Mouse (Mus musculus) layer of hippocampus, adult 18-20 months (tissue): Measurements from ENCODE around the gene Slfn5. TPM values are rescaled to one million over a fixed set of nuclear protein-coding genes. Genes with fewer than 3 reads are reported as not detected.
"Not testable (repeated sequence)": the region's sequence is repeated elsewhere in the genome, so short reads cannot be mapped to it uniquely, and the experiment has no call there.

Experiments
- DNase-seq, 2 experiments: peaks; one replicate each; pipeline ENCODE4 v3.0.0; 2022; ENCODE audit warnings: low spot score in 2 of 2
- total RNA-seq, 2 experiments: library from RNA; stranded (reverse); gene quantifications; 2 replicates each; pipeline ENCODE4 v1.2.3; 2021

Slfn5 gene
- total RNA-seq, 2 experiments from 2014 or later = 2.9 to 3.4 TPM

- no peak for DNase-seq
Measured at GRCm38 (mm10) chr11:82945636-82946035, 5.5 kb upstream of the Slfn5 start.

- no peak for DNase-seq
Measured at GRCm38 (mm10) chr11:82947457-82947856, 3.7 kb upstream of the Slfn5 start.

DNA sequence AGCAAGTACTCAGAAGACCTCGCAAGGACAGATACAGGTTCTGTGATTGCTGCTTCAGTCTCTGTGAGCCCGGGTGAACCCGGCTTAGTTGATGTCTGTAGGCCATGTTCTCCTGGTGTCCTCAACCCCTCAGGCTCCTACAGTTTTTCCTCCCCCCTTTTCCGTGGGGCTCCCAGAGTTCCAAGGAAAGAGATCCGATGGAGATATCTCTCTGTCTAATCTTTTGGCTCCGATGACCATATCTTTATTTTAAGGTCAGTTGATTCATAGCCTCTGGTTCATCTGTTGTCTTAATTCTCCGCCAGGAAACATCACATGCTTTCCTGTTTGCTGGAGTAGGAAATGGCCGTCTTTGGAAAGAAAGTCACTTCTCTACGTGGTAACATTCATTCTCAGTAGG is 2.1 kb upstream of the Slfn5 start:
- no peak for DNase-seq

DNA sequence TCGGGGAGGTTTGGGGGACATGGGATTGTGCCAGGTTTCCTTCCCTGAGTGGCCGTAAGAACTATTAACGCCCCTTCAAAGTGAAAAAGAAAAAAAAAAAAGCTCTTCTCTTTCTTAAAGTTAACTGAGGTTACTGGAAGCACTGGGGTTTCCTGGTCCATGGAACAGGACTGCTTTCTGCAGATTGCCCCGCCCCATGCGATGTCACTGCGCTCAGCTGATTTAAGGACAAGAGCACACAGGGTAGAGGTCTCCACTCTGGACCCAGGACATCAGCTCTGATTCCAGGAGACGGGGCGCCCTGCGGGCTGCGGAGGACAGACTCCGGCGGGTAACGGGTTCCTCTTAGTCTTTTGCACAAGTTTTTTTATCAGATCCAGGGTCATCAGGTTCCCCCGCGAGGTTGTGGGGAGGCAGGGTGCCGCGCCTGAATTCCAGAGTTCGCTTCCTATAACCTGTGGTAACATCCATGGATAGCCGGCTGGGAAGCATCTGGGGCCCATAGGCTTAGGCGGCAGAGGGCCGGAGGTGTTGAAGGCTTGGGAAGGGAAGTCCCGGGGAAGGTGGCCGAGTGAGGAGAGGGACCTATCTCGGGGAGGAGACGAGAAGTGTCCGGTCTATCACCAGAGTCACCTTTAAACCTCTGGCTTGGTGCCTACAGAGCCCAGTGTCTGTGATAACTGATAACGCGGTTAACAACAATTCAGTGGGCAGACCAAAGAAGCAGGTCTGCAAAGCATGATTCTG is 889 bp downstream of the Slfn5 start:
- no peak for DNase-seq

GRCm38 (mm10) chr11:82952612-82953542 is 1.7 kb downstream of the Slfn5 start:
- no peak for DNase-seq

DNA sequence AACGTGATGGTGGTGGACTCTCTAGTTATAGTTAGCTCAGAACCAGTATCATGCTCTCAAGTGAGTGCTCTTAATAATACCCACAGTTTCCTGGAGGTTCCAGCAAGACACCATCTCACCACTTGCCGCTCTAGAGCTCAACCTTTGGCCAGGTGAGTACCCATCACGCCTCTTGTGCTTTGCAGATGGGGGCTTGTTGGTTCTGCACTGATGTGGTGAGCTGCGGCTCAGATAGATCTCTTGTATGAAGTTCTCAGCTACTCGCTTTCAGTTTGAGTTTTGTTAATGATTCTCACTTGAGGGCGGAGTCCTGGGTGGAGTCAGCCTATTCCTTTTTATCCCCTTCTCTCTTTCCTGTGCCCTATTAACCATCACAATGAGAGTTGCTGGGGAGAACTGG is 3.5 kb downstream of the Slfn5 start:
- no peak for DNase-seq

DNA sequence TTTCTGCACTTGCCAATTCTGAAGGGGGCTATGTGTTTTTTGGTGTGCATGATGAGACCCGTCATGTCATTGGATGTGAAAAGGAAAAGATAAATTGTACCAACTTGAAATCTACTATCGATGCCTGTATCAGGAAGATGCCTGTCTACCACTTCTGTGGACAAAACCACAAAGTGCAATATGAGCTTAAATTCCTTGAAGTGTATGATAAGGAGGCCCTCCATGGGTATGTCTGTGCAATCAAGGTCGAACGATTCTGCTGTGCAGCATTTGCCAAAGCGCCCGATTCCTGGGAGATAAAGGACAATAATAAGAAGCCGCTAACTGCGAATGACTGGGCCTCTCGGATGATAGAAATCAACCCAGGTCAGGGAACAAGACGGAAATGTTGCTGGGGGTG is 5.8 kb downstream of the Slfn5 start:
- DNase-seq = no peak

GRCm38 (mm10) chr11:82959613-82960012 is 8.5 kb downstream of the Slfn5 start:
- DNase-seq = peak in 1 of 2 experiments; percentile 52

- no peak for DNase-seq
Measured at GRCm38 (mm10) chr11:82961743-82962142, 10.6 kb downstream of the Slfn5 start.

DNA sequence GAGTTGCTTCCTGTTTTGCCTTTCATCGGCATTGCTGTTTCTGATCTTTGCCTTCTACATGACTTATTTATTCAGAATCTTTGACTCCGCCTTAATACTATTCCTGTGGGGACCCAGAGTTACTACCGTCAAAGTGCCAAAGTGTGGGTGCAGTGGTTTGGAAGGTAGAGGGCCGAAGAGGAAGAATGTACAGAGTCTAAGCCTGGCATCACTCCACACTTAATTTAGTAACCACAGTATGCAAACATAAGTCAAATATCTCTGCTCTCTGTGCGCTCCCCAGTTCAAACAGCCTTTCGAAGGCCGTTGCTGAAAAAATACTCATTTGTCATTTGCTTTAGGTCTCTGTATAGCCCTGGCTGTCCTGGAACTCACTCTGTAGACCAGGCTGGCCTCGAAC is 11.1 kb downstream of the Slfn5 start:
- no peak for DNase-seq

DNA sequence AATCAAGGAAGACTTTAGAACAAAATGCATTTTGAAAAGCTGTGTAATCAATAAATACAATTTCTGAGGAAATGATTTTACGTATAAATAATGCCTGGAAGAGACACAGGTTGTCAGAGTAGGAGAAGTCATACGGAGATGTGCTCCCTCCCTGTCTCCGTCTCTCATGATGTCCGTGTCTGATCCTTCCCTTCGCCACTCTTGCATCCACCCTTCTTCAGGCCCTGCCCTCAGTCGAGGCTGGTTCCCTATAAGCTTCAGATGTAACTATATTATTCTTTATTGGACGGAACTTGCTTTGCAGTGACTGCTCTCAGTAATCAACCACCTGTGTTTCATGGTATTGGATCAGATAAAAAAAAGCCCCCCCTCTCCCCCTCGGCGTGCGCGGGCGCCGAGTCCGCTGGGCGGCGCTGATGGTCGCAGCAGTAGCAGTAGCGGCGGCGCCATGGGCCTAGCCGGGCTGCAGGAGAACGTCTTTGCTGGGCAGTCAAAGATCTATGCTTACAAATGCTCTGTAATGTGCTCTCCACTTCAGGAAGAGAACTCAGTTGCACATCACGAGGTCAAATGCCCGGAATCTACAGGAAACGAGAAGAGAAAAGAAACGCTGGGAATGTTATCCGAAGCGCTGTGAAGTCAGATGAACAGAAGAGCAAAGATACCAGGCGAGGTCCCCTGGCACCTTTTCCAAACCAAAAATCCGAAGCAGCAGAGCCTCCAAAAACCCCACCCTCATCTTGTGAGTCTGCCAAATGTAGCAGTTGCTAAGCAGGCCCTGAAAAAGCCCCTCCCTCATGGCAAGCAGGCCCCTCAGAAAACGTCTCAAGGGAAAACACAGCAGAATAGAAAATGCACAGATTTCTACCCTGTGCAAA is 19.8 kb downstream of the Slfn5 start:
- peak in 1 of 2 experiments; percentile 22 for DNase-seq

DNA sequence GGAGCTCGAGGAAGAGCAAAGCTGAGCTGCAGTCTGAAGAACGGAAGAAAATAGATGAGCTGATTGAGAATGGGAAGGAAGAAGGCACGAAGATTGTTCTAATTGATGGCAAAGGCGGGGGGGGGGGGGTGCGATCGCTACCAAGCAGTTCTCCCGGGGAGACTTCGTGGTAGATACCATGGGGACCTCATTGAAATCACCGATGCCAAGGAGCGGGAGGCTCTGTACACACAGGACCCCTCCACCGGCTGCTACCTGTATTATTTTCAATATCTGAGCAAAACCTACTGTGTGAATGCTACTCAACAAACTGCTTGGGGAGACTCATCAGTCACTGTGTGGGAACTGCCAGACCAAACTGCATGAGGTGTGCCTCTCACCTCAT is 20.4 kb downstream of the Slfn5 start:
- no peak for DNase-seq

DNA sequence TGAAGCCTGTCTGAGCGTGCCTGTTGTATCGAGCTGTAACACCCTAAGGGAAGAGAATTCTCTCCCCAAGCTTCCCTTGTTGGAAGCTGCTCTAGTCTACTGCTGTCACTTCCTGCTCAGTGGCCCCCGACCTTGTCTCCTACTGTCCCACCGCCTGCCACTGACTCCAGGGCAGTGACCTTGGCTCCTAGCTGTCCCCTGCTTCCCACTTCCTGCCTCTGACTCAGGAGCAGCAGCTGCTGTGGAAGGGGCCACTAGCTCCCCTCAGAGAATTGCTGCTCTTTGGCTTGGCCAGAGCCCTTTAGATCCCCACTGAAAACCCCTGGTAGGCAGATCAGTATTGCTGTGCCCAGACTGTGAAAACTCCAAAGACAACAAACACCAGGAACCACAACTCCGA is 22.8 kb downstream of the Slfn5 start:
- DNase-seq = no peak

DNA sequence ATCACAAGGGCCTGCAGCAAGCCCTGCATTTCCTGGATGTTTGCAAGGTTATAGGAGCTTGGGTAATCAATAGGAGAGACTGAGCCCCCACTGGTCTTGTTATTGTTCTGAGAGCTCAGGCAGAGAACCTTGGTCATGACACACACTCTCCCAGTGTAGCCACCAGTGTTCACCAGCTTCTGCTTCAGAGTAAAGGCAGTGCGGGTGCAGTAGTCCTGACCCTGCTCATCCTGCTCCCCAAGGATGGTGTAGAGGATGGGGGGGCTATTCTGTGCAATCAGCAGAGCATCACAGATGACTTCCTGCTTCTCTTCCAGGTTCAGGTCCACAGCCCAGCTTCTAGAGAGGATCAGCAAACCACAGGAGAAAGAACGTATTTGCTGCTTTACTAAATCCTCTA is 31.3 kb downstream of the Slfn5 start:
- not testable (repeated sequence) for DNase-seq

- no peak for DNase-seq
Measured at GRCm38 (mm10) chr11:82983193-82983592, 32.0 kb downstream of the Slfn5 start.

DNA sequence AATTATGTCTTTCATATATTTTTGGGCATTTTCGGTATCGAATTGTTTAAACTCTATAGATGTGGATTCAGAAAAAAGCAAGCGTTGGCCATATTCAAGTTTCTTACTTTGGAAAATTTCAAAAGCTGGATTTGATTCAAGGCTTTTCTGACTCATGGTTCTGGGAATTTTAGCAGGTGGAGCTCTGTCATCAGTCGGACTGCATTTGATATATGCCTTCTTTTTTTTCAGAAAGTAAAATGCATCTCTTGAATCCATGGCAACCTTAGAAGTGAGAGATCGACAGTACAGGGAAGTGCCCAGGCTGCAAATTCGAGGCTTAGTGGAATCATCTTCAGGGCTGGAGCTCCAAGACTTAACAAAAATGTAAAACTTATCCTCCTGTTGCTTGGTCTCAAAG is 36.5 kb downstream of the Slfn5 start:
- no peak for DNase-seq

GRCm38 (mm10) chr11:82989357-82989756 is 38.2 kb downstream of the Slfn5 start:
- no peak for DNase-seq

DNA sequence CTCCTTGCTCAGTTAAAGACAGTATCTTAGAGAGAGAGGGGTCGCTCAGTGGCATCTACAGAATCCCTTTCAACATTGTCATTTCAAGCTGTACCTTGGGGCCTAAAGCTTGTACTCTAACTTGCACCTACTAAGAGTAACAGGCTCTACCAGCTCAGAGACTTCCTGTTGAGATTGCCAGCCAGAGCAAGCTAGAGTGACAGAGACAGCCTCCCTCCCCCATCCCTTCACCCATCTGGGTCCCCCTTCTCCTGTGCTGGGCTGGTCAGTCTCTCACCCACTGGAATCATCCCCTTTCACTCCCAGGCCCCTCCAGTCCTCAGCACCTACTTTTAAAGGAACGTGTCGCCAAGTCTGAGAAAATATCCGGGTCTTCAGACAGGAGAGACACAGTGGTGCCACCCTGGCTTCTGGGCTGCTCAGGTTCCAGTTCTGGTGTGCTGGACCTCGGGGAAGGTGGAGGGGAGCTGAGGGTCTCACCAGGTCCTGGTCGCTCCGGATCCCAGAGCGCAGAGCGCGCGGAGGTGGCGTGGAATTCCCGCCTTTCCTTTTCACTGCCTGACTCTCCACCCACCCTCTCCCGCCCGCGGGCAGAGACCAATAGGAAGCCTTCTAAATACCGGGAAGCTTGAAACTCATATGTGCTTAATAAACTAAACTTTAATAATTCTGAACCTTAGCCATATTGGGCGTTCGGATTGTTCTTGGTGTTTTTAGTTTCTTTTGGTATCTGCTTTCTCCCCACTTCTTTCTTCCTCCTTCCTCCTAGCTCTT is 39.6 kb downstream of the Slfn5 start:
- DNase-seq = not testable (repeated sequence)

DNA sequence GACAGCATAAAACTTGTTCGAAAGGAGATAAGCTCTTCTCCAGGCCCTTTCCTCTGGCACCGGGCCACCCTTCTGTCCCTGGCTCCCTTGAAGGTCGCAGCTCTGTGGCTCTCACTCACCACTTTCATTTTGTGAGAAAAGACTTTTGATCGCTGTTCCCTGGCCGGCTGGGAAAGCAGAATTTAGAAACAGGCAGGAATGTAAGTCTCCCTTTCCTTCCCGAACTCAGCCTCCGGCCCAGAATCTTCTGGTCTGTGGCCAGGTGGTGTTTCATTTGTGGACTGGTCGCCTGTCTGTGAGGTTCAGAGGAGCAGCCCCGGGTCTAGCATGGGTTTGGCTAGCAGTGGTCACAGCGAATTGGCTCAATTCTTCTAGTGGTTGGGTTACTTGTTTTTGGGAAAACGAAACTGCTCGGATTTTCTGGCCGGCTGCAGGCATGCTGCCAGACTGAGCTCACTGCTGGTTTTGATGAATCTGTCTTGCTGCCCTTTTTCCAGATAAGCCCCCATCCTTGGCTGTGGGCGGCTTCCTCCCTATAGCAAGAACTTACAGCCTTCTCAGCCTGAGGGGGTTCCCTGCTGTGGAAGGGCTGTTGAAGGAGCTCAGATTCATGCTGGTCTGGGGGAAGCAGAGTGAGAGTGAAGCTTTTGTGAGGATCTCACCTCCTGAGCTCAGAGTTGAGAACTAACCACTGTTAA is 40.5 kb downstream of the Slfn5 start, which contains the start of gene Slfn9:
TSS of gene Slfn9 (minus strand) at position 362 of the 698 bp plus-strand sequence.
- peak in 1 of 2 experiments; percentile 1 for DNase-seq

GRCm38 (mm10) chr11:83013356-83013755 is 62.2 kb downstream of the Slfn5 start:
- no peak for DNase-seq
